Mouse (Mus musculus) heart, adult 2 months (tissue): Measurements from ENCODE around the gene Mapkap1.

ENCODE experiments used
- CTCF ChIP-seq: fragments of 200-600 bp; IDR thresholded peaks from 2 replicates; pipeline ENCODE4 v1.8.1; 2022; ENCODE audit warnings: antibody characterized with exemption, mild to moderate bottlenecking, moderate library complexity
- POLR2A ChIP-seq: fragments of 200-500 bp; IDR thresholded peaks from 2 replicates; pipeline ENCODE4 v1.6.1; 2011; ENCODE audit warnings: mild to moderate bottlenecking, low read depth, low read length, control low read depth; ENCODE audit not compliant: insufficient read depth

DNA sequence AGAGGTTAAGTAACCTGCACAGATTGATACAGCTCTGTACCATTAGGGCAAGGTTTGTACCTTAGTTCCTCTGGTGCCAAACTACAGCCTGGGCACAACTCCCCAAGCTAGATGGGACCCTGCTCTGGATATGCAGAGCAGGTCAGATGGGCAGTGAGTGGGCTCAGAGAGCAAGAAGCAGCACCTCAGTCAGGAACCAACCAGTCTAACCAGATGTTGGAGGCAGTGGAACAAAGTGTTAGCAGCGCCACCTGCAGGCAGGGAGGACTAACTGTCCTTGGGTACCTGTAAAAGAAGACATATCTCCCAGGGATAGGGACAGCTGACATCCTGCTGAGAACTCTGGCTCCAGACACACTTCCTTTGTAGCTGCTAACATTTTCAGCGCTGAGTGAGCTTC lies 235.8 kb downstream of the Mapkap1 start:
- peak; percentile 63 for TF ChIP-seq CTCF
- TF ChIP-seq POLR2A: no peak
